Mouse (Mus musculus): ENCODE data around the gene Tesmin. TPM values are rescaled to one million over a fixed set of nuclear protein-coding genes. Genes with fewer than 3 reads are reported as not detected.

The Tesmin gene
- total and polyA plus RNA-seq, 3 experiments = 0.08 to 0.19 (median 0.17) TPM

DNA sequence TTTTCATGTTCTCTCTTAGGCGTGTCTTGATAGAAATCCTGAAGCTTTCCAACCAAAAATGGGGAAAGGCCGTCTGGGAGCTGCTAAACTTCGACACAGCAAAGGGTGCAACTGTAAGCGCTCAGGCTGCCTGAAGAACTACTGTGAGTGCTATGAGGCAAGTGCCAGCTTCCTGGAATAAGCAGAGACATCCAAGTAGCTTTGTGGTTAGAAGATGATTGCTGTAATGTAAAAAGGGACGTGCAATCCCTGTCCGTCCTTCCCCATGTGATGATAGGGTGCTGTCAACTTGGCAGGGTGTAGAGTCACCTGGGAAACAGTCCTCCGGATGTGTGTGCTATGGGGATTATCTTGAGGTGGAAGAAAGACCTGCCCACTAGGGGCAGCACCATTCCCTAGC is 15.4 kb downstream of the Tesmin start:
- no peaks in the 10 kb centered on the region for H3K27me3 ChIP-seq (replicated peaks)

DNA sequence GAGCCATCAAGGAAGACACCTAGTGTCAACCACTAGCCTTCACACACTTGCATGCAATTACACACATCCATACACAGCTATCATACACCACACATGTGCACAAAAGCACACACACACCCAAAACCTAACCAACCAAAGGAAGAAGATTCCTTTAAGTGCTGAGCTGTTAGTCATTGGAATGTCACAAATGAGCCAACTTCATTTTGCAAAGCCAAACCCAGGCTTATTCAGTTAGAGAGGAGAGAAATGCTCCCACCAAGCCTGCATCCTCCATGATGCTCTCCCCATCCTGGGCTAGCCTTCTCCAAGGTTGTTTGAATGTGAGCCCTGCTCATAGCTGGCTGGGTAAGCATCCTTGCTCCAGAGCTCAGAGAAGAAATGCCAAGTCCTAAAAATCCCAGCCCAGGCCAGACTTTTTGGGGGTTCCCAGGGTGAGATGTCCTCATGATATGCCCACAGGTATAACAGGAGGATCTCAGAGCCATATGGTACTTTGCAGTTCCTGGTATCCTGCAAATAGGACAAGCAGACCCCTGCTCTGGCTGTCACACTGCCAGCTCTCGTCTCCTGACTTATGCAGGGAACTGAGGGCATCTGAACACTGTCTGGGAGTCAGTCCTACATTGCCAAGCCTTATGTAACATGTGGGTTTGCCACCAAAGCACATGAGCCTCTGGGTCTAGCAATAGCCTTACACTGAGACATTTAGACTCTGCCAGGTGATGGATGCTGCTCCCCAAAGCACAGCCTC is 17.0 kb downstream of the Tesmin start:
- H3K27ac ChIP-seq (ENCODE audit: insufficient read depth, low read depth) = no peak overlapping the region
- no peaks in the 10 kb centered on the region for H3K36me3 ChIP-seq (replicated peaks in 1 of 2; ENCODE audit: control insufficient read depth in 1 of 2, insufficient read depth in 1 of 2, low read length in 1 of 2)
- H3K4me3 ChIP-seq (replicated peaks in 1 of 3; ENCODE audit: low read depth in 2 of 3, low read length in 2 of 3, poor library complexity in 1 of 3) = no peak overlapping the region
- dilution Hi-C loops (cut with MboI; ENCODE audit: extremely low pct_ligation_motif_present, extremely low pct_unique_long_range_greater_than_20kb, low sequenced_read_pairs) (no loop called here), in situ Hi-C loops (cut with MboI; ENCODE audit: low pct_ligation_motif_present, low pct_unique_long_range_greater_than_20kb, low sequenced_read_pairs) (no loop called here)
- peaks cover 1% of the 10 kb centered on the region for H3K27me3 ChIP-seq (replicated peaks)
- no peaks in the 10 kb centered on the region for H3K79me2 ChIP-seq (replicated peaks; ENCODE audit: control insufficient read depth, extremely low read depth, insufficient read depth, poor library complexity, severe bottlenecking)
- peaks cover 2% of the 10 kb centered on the region for H3K9me3 ChIP-seq (replicated peaks; ENCODE audit: low read length)
- TF ChIP-seq CTCF (conservative IDR thresholded peaks at IDR 0.05 in 1 of 2, IDR thresholded peaks at IDR 0.05 in 1 of 2; ENCODE audit: low read depth in 2 of 2, low read length in 2 of 2) = no peak
- H3K9ac ChIP-seq (ENCODE audit: insufficient read depth, low read depth) = no peak overlapping the region
- H3K4me2 ChIP-seq (ENCODE audit: insufficient read depth, low read depth, poor library complexity, severe bottlenecking) = no peak overlapping the region
- peaks cover 2 to 5% of the 10 kb centered on the region in 2 experiments; a peak in 1 of 4 replicates for H3K4me1 ChIP-seq (ENCODE audit: control insufficient read depth in 1 of 2, insufficient read depth in 2 of 2)
- no peak for DNase-seq (ENCODE audit: extremely low read depth)

More for the DNA sequence above, 15.4 kb downstream of the Tesmin start:
- peaks cover 2% of the 10 kb centered on the region for H3K9me3 ChIP-seq (replicated peaks; ENCODE audit: low read length)
- H3K4me3 ChIP-seq (replicated peaks in 1 of 3; ENCODE audit: low read depth in 2 of 3, low read length in 2 of 3, poor library complexity in 1 of 3) = no peak overlapping the region
- dilution Hi-C loops (cut with MboI; ENCODE audit: extremely low pct_ligation_motif_present, extremely low pct_unique_long_range_greater_than_20kb, low sequenced_read_pairs) (no loop called here), in situ Hi-C loops (cut with MboI; ENCODE audit: low pct_ligation_motif_present, low pct_unique_long_range_greater_than_20kb, low sequenced_read_pairs) (no loop called here)
- no peaks in the 10 kb centered on the region for H3K36me3 ChIP-seq (replicated peaks in 1 of 2; ENCODE audit: control insufficient read depth in 1 of 2, insufficient read depth in 1 of 2, low read length in 1 of 2)
- no peak for TF ChIP-seq SMC3 (IDR thresholded peaks at IDR 0.05; ENCODE audit: low read depth, low read length)
- no peak for TF ChIP-seq KAT2A (IDR thresholded peaks at IDR 0.05; ENCODE audit: insufficient replicate concordance, low read length)
- no peak for TF ChIP-seq E2F4 (IDR thresholded peaks at IDR 0.05; ENCODE audit: insufficient replicate concordance, low read depth, low read length)
- no peak for TF ChIP-seq NRF1 (IDR thresholded peaks at IDR 0.05; ENCODE audit: low read depth, low read length)
- no peak for TF ChIP-seq MAFK (IDR thresholded peaks at IDR 0.05; ENCODE audit: insufficient replicate concordance, low read length)
- no peak for TF ChIP-seq RAD21 (IDR thresholded peaks at IDR 0.05; ENCODE audit: low read depth, low read length)
- TF ChIP-seq MAX (IDR thresholded peaks at IDR 0.05; ENCODE audit: low read length) = no peak
- no peak for TF ChIP-seq NELFE (IDR thresholded peaks at IDR 0.05; ENCODE audit: low read depth, low read length)
- no peak for TF ChIP-seq POLR2A (IDR thresholded peaks at IDR 0.05; ENCODE audit: low read depth, low read length)
- TF ChIP-seq SIN3A (IDR thresholded peaks at IDR 0.05; ENCODE audit: low read length) = no peak
- TF ChIP-seq ZNF384 (IDR thresholded peaks at IDR 0.05; ENCODE audit: low read depth, low read length) = no peak
- no peak for TF ChIP-seq CTCF (conservative IDR thresholded peaks at IDR 0.05 in 1 of 2, IDR thresholded peaks at IDR 0.05 in 1 of 2; ENCODE audit: low read depth in 2 of 2, low read length in 2 of 2)
- no peak for TF ChIP-seq ZC3H11A (IDR thresholded peaks at IDR 0.05; ENCODE audit: low read depth, low read length)
- TF ChIP-seq MXI1 (IDR thresholded peaks at IDR 0.05; ENCODE audit: low read depth, low read length) = no peak
- no peak for TF ChIP-seq ZKSCAN1 (IDR thresholded peaks at IDR 0.05; ENCODE audit: borderline replicate concordance, low read depth, low read length)
- TF ChIP-seq ELF1 (IDR thresholded peaks at IDR 0.05; ENCODE audit: low read depth, low read length) = no peak
- no peak for TF ChIP-seq MEF2A (IDR thresholded peaks at IDR 0.05; ENCODE audit: borderline replicate concordance, low read depth, low read length)
- peaks cover 5% of the 10 kb centered on the region in 2 experiments; a peak in 1 of 4 replicates for H3K4me1 ChIP-seq (ENCODE audit: control insufficient read depth in 1 of 2, insufficient read depth in 2 of 2)
- no peaks in the 10 kb centered on the region for H3K79me2 ChIP-seq (replicated peaks; ENCODE audit: control insufficient read depth, extremely low read depth, insufficient read depth, poor library complexity, severe bottlenecking)
- H3K9ac ChIP-seq (ENCODE audit: insufficient read depth, low read depth) = no peak overlapping the region
- no peak overlapping the region for H3K27ac ChIP-seq (ENCODE audit: insufficient read depth, low read depth)
- no peak for DNase-seq (ENCODE audit: extremely low read depth)
- no peak overlapping the region for H3K4me2 ChIP-seq (ENCODE audit: insufficient read depth, low read depth, poor library complexity, severe bottlenecking)
